Mouse (Mus musculus) hindbrain, postnatal 0 days (tissue): ENCODE measurements around the gene Gm26602. TPM values are rescaled to one million over a fixed set of nuclear protein-coding genes. Genes with fewer than 3 reads are reported as not detected.

ENCODE experiments used
- ATAC-seq: fragments of 200-750 bp; cut with Nextera tagmentation; 2 replicates; pipeline ENCODE4 v1.8.0; 2017; ENCODE audit warnings: mild to moderate bottlenecking, moderate TSS enrichment, moderate library complexity
- DNase-seq: peaks from one replicate; pipeline ENCODE4 v3.0.0-alpha.2; 2015; ENCODE audit warnings: low spot score
- H3K27ac ChIP-seq: fragments of 300-500 bp; sonication (generic); 2 replicates; pipeline ENCODE4 v1.5.1; 2014; ENCODE audit warnings: mild to moderate bottlenecking
- H3K27me3 ChIP-seq: fragments of 300-500 bp; sonication (generic); 2 replicates; pipeline ENCODE4 v1.6.1; 2014; ENCODE audit warnings: low read length, mixed read lengths; ENCODE audit not compliant: insufficient read depth
- H3K36me3 ChIP-seq: fragments of 300-500 bp; sonication (generic); 2 replicates; pipeline ENCODE4 v1.6.1; 2014; ENCODE audit warnings: low read length, mixed read lengths; ENCODE audit not compliant: insufficient read depth
- H3K4me1 ChIP-seq: fragments of 300-500 bp; sonication (generic); 2 replicates; pipeline ENCODE4 v1.6.1; 2014; ENCODE audit warnings: antibody characterized with exemption, low read length, mixed read lengths; ENCODE audit not compliant: insufficient read depth
- H3K4me2 ChIP-seq: fragments of 300-500 bp; sonication (generic); 2 replicates; pipeline ENCODE4 v1.6.1; 2014; ENCODE audit warnings: low read depth, mild to moderate bottlenecking, low read length, moderate library complexity, mixed read lengths
- H3K4me3 ChIP-seq: fragments of 300-500 bp; sonication (generic); 2 replicates; pipeline ENCODE4 v1.5.1; 2014; ENCODE audit warnings: low read length
- H3K9ac ChIP-seq: fragments of 300-500 bp; sonication (generic); replicated peaks from 2 replicates; pipeline ENCODE4 v1.6.1; 2014; ENCODE audit warnings: mild to moderate bottlenecking, low read length, moderate library complexity, mixed read lengths
- H3K9me3 ChIP-seq: fragments of 300-500 bp; sonication (generic); 2 replicates; pipeline ENCODE4 v1.6.1; 2016; ENCODE audit warnings: low read length, mixed read lengths
- CTCF ChIP-seq: IDR thresholded peaks from 2 replicates; pipeline ENCODE4 v1.5.1; 2016; ENCODE audit warnings: antibody characterized with exemption, control low read depth, low read depth
- WGBS: fragments of 180-500 bp; shearing (Covaris S2); extraction: QIAGEN DNeasy Blood & Tissue Kit; methylation state at CpG from one replicate; pipeline ENCODE4 v1.1.7; 2014; 5-methylcytosine and 5-hydroxymethylcytosine counted together
- polyA plus RNA-seq: library from polyadenylated mRNA; unstranded; fragments of >200 nt; fragmentation: Nextera tagmentation; extraction: Ambion mirVana; gene quantifications from 2 replicates; pipeline ENCODE4 v1.2.1, GENCODE M21; 2015
- total RNA-seq: library from RNA; depleted of rRNA; stranded (reverse); fragments of >200 nt; gene quantifications from 2 replicates; pipeline ENCODE4 v1.2.3, GENCODE M21; 2014; rRNA removed

The Gm26602 gene
- total RNA-seq (not detected in 2 replicates), polyA plus RNA-seq (4.9 and 17.2 TPM in 2 replicates)

GRCm38 (mm10) chr10:79910556-79910955 is at the start of gene Gm26602:
TSS of gene Gm26602 (plus strand) at chr10:79910856.
- H3K27ac ChIP-seq = peak within 1 kb of the TSS; percentile 100
- no peak for TF ChIP-seq CTCF
- no peaks in the 10 kb centered on the region for H3K27me3 ChIP-seq
- DNase-seq (no peak), ATAC-seq (no peak)
- H3K9ac ChIP-seq = peak within 1 kb of the TSS; percentile 97; the same call in 1 of the 2 replicates
- H3K36me3 ChIP-seq = 0 out of 2 replicates have a peak, but pooled peaks cover 7% of the 10 kb centered on the region
- no peaks in the 10 kb centered on the region for H3K9me3 ChIP-seq
- WGBS = 97% methylated on average over 4 of the region's 4 CpGs
- peak within 1 kb of the TSS; percentile 53; the same call in 1 of the 2 replicates for H3K4me2 ChIP-seq
- H3K4me1 ChIP-seq = peaks cover 9% of the 10 kb centered on the region
- H3K4me3 ChIP-seq = no peak within 1 kb of the TSS

GRCm38 (mm10) chr10:79861230-79862048 is 49.2 kb upstream of the Gm26602 start:
- TF ChIP-seq CTCF = no peak
- H3K36me3 ChIP-seq = peaks cover 58% of the 10 kb centered on the region
- H3K4me3 ChIP-seq = no peak overlapping the region
- no peaks in the 10 kb centered on the region for H3K9me3 ChIP-seq
- H3K9ac ChIP-seq = no peak overlapping the region
- no peak for DNase-seq
- WGBS = 64% methylated on average over 25 of the region's 25 CpGs
- peak overlapping the region; percentile 22 for H3K27ac ChIP-seq
- peaks cover 23% of the 10 kb centered on the region for H3K4me1 ChIP-seq
- no peaks in the 10 kb centered on the region for H3K27me3 ChIP-seq
- H3K4me2 ChIP-seq = no peak overlapping the region
- ATAC-seq = no peak

- no peak overlapping the region for H3K4me3 ChIP-seq
- no peaks in the 10 kb centered on the region for H3K9me3 ChIP-seq
- no peak for TF ChIP-seq CTCF
- 60% methylated on average over 23 of the region's 23 CpGs for WGBS
- ATAC-seq (no peak), DNase-seq (peak; percentile 41)
- H3K27me3 ChIP-seq = no peaks in the 10 kb centered on the region
- H3K4me1 ChIP-seq = peaks cover 16% of the 10 kb centered on the region
- no peak overlapping the region for H3K9ac ChIP-seq
- H3K27ac ChIP-seq = peak overlapping the region; percentile 22
- peaks cover 62% of the 10 kb centered on the region for H3K36me3 ChIP-seq
- H3K4me2 ChIP-seq = no peak overlapping the region
Observed at GRCm38 (mm10) chr10:79862049-79862788, 48.4 kb upstream of the Gm26602 start.

GRCm38 (mm10) chr10:79862925-79863324 is 47.7 kb upstream of the Gm26602 start:
- Histone ChIP-seq H3K27me3 (no peaks in the 10 kb centered on the region), H3K9me3 (no peaks in the 10 kb centered on the region), H3K9ac (no peak overlapping the region), H3K36me3 (peaks cover 62% of the 10 kb centered on the region), H3K4me2 (no peak overlapping the region), H3K4me3 (no peak overlapping the region), H3K4me1 (peaks cover 9% of the 10 kb centered on the region), H3K27ac (peak overlapping the region; percentile 22; the same call in 1 of the 2 replicates)
- DNase-seq (no peak), ATAC-seq (no peak)
- WGBS = 58% methylated on average over 10 of the region's 10 CpGs
- no peak for TF ChIP-seq CTCF

GRCm38 (mm10) chr10:79864351-79865188 is 46.1 kb upstream of the Gm26602 start:
- 48% methylated on average over 10 of the region's 10 CpGs for WGBS
- Histone ChIP-seq H3K36me3 (peaks cover 60% of the 10 kb centered on the region), H3K4me2 (no peak overlapping the region), H3K4me1 (no peaks in the 10 kb centered on the region), H3K27me3 (no peaks in the 10 kb centered on the region), H3K4me3 (no peak overlapping the region), H3K9ac (peak overlapping the region; percentile 18; the same call in 1 of the 2 replicates), H3K9me3 (no peaks in the 10 kb centered on the region), H3K27ac (peak overlapping the region; percentile 57; the same call in 1 of the 2 replicates)
- no peak for TF ChIP-seq CTCF
- DNase-seq (no peak), ATAC-seq (0 out of 2 replicates have a peak, but pooled peaks have one; percentile 10)

GRCm38 (mm10) chr10:79865189-79865601 is 45.5 kb upstream of the Gm26602 start:
- TF ChIP-seq CTCF = no peak
- Histone ChIP-seq H3K4me1 (no peaks in the 10 kb centered on the region), H3K9ac (peak overlapping the region; percentile 18; the same call in 1 of the 2 replicates), H3K9me3 (no peaks in the 10 kb centered on the region), H3K36me3 (peaks cover 54% of the 10 kb centered on the region), H3K27ac (peak overlapping the region; percentile 57), H3K4me2 (no peak overlapping the region), H3K4me3 (no peak overlapping the region), H3K27me3 (no peaks in the 10 kb centered on the region)
- DNase-seq = no peak
- 53% methylated on average over 12 of the region's 12 CpGs for WGBS
- ATAC-seq = 0 out of 2 replicates have a peak, but pooled peaks have one; percentile 4
